Mouse (Mus musculus): ENCODE results near the gene Met.

- TF ChIP-seq CTCF (IDR thresholded peaks at IDR 0.05; ENCODE audit: low read depth, low read length), result no peak
- TF ChIP-seq POLR2A (IDR thresholded peaks at IDR 0.05; ENCODE audit: insufficient read depth, low read length), result no peak
These were observed 143.3 kb downstream of the Met start for GRCm38 (mm10) chr6:17606915-17607314.

All from ES-Bruce4 (cell line).